Mouse (Mus musculus) hindbrain, embryonic 10.5 days (tissue): ENCODE data around the gene Gm21964. TPM values are rescaled to one million over a fixed set of nuclear protein-coding genes. Genes with fewer than 3 reads are reported as not detected.

Experiments
- DNase-seq: peaks from one replicate; pipeline ENCODE4 v3.0.0-alpha.2; 2017; ENCODE audit warnings: low spot score
- H3K27ac ChIP-seq: fragments of 300-500 bp; sonication (generic); 2 replicates; pipeline ENCODE4 v1.5.1; 2016; ENCODE audit warnings: mild to moderate bottlenecking, moderate library complexity
- H3K27me3 ChIP-seq: fragments of 300-500 bp; sonication (generic); 2 replicates; pipeline ENCODE4 v1.6.1; 2016; ENCODE audit warnings: mild to moderate bottlenecking; ENCODE audit not compliant: poor library complexity, insufficient read depth, severe bottlenecking
- H3K36me3 ChIP-seq: fragments of 300-500 bp; sonication (generic); 2 replicates; pipeline ENCODE4 v1.6.1; 2016; ENCODE audit warnings: mild to moderate bottlenecking, moderate library complexity
- H3K4me1 ChIP-seq: fragments of 300-500 bp; sonication (generic); replicated peaks from 2 replicates; pipeline ENCODE4 v1.6.1; 2016; ENCODE audit warnings: mild to moderate bottlenecking
- H3K4me3 ChIP-seq: fragments of 300-500 bp; sonication (generic); 2 replicates; pipeline ENCODE4 v1.5.1; 2016; ENCODE audit warnings: mild to moderate bottlenecking, moderate library complexity
- H3K9me3 ChIP-seq: fragments of 300-500 bp; sonication (generic); 2 replicates; pipeline ENCODE4 v1.6.1; 2016; ENCODE audit warnings: mild to moderate bottlenecking, moderate library complexity
- WGBS: fragments of 180-500 bp; shearing (Covaris S2); methylation state at CpG from one replicate; pipeline ENCODE4 v1.1.7; 2016; 5-methylcytosine and 5-hydroxymethylcytosine counted together
- polyA plus RNA-seq: library from polyadenylated mRNA; unstranded; fragments of >200 nt; fragmentation: Nextera tagmentation; extraction: Ambion mirVana; gene quantifications from 2 replicates; pipeline ENCODE4 v1.2.1, GENCODE M21; 2016

The Gm21964 gene
- polyA plus RNA-seq, 1 experiment from 2014 or later: not detected

DNA sequence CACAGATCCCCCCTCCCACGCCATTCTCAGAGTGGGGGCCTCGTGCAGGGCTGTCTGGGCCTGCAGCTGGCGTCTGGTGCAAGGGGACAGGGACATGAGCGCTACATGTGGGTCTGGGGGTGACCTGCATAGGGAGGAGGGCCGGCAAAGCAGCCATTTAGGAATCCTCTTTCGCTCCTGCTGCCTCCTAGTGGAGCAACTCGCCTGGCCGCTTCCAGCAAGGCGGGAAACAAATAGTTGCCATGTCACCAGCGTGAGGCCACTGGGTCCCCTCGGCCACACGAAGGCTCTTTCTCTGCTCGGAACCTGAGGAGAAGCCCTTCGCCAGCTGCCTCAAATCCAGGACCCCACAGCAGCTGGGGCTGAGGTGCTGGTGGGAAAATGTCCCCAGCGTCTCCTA lies 669 bp downstream of the Gm21964 start:
- WGBS: 90% methylated on average over 15 of the region's 15 CpGs
- Histone ChIP-seq H3K27ac (no peak overlapping the region), H3K36me3 (no peaks in the 10 kb centered on the region), H3K9me3 (no peaks in the 10 kb centered on the region), H3K4me3 (no peak overlapping the region), H3K4me1 (no peaks in the 10 kb centered on the region), H3K27me3 (no peaks in the 10 kb centered on the region)
- no peak for DNase-seq

DNA sequence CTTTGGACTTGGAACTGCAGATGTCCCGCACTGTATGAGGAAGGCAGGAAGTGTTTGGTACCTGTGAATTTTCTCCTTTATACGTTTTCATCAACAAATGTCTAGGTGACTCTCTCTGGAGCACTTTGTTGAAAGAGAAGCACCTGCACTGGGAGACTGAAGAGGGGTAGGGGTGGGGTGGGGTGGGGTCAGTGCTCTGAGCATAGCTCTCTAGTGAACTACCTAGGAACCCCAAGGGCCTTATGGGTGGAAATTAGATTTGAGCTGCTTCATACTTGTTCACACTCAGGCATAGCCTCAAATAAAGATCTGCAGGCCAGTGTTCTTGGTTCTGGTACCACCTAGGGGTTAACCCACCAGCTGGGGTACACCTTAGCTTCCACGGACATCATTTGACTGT lies 1.6 kb downstream of the Gm21964 start, which contains the start of gene Gm17720:
TSS of gene Gm17720 (minus strand) at position 101 of the 400 bp plus-strand sequence.
- Histone ChIP-seq H3K4me1 (no peaks in the 10 kb centered on the region), H3K27me3 (no peaks in the 10 kb centered on the region), H3K4me3 (no peak within 1 kb of the TSS), H3K27ac (no peak within 1 kb of the TSS), H3K9me3 (no peaks in the 10 kb centered on the region), H3K36me3 (no peaks in the 10 kb centered on the region)
- WGBS: 93% methylated on average over 3 of the region's 3 CpGs
- DNase-seq: no peak

DNA sequence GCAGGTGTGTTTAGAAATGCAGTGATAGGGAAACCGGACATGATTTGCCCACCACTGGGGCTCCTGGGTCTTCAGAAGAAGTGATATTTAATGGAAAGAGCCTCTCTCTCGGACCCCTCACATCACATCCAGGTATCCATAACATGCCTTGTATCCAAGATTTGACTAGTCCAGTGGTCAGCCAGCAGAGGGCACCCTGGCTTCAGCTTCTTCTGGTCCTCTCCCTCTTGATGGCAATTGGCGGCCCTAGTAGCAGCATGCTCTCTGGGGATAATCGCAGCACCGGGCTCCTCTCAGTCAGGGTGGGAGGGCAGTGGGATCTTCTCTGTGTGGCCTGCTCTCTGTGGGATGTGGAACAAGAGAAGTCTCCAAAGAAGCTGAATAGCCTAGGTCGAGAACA lies 18.7 kb downstream of the Gm21964 start:
- 51% methylated on average over 6 of the region's 6 CpGs for WGBS

DNA sequence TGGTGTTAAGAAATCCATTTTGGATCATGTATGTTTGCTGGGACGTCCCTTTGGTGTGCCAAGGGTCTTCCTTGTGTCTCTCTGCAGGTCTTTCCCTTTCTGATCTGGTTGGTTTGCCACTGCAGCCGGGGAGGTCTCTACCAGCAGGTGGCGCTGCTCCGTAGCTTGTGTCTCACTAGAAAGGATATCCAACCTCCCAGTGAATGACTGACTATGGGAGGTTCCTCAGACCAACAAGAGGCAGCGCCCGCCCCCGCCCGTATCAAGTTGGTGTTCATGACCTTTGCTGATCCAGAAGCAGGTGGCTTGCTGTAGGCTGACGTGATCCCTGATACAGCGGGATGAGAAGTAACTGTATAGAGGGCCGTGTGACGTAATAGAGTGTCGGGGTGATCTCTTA lies 29.5 kb downstream of the Gm21964 start:
- H3K9me3 ChIP-seq: 0 out of 2 replicates have a peak, but pooled peaks cover 5% of the 10 kb centered on the region
- H3K27me3 ChIP-seq: no peaks in the 10 kb centered on the region
- peak; percentile 84 for DNase-seq
- H3K36me3 ChIP-seq: no peaks in the 10 kb centered on the region
- H3K4me1 ChIP-seq: peaks cover 4% of the 10 kb centered on the region; the same call in 1 of the 2 replicates
- WGBS: 24% methylated on average over 13 of the region's 13 CpGs
- no peak overlapping the region for H3K27ac ChIP-seq
- H3K4me3 ChIP-seq: no peak overlapping the region

More for the DNA sequence above, 18.7 kb downstream of the Gm21964 start:
- Histone ChIP-seq H3K4me1 (no peaks in the 10 kb centered on the region), H3K27ac (no peak overlapping the region), H3K9me3 (no peaks in the 10 kb centered on the region), H3K27me3 (0 out of 2 replicates have a peak, but pooled peaks cover 8% of the 10 kb centered on the region), H3K4me3 (no peak overlapping the region), H3K36me3 (no peaks in the 10 kb centered on the region)
- DNase-seq: peak; percentile 31

DNA sequence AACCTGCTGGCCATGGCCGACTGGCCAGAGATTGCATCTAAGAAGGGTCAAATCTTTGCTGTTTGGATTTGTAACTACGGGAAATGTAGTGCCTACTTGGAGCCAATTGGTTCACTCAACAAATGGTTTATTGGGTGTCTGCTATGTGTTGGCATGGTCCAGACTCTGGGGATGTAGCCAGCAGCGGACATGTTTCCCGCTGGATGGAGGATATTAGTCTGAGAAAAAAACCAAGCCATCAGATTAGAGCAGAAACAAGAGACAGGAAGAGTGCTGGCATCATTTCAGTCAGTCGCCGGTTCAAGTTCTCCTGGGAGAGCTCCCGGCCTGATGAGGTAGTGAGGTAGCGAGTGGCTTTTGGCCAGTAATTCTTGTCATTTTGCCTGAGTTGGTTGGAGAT lies 33.2 kb downstream of the Gm21964 start:
- H3K4me3 ChIP-seq: no peak overlapping the region
- no peak overlapping the region for H3K27ac ChIP-seq
- H3K4me1 ChIP-seq: peaks cover 4% of the 10 kb centered on the region; the same call in 1 of the 2 replicates
- H3K9me3 ChIP-seq: no peaks in the 10 kb centered on the region
- no peaks in the 10 kb centered on the region for H3K36me3 ChIP-seq
- no peak for DNase-seq
- WGBS: 91% methylated on average over 8 of the region's 8 CpGs
- H3K27me3 ChIP-seq: no peaks in the 10 kb centered on the region

DNA sequence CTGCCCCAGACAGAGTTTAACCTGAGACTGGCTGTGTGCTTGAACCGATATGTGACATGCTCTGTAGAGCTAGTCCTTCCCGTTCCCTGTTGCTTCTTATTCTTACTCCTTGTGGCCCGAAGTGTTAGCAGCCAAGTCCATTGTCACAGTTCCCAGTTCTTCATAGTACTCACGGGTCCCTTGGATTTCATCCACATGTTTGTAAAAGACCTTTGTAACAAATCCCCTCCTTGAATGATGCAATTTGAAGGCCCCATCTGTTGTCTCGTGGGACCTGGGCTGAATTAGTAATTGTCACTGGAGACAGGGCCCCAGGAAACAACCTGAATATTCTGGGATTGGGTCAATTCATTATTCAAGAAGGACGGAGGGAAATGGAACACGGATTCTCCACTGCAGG lies 34.5 kb downstream of the Gm21964 start:
- Histone ChIP-seq H3K4me3 (no peak overlapping the region), H3K4me1 (peaks cover 2% of the 10 kb centered on the region; the same call in 1 of the 2 replicates), H3K36me3 (no peaks in the 10 kb centered on the region), H3K27ac (no peak overlapping the region), H3K27me3 (no peaks in the 10 kb centered on the region), H3K9me3 (no peaks in the 10 kb centered on the region)
- DNase-seq: no peak
- 79% methylated on average over 7 of the region's 7 CpGs for WGBS

DNA sequence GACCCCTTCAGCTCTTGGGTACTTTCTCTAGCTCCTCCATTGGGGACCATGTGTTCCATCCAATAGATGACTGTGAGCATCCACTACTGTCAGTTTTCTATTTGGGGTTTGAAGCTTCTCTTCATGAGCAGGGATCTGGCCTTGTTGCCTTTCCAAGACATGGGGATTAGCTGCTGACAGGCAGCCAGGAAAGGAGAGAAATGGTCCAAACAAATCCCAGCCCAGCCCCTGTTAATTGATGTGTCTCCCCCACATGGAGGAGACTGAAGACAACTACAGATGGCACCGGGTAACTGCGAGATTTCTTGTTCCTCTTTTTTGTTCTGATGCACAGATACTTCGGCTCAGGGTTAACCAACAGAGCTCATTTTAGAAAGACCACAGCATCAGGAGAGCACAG lies 39.1 kb downstream of the Gm21964 start:
- Histone ChIP-seq H3K27me3 (no peaks in the 10 kb centered on the region), H3K27ac (no peak overlapping the region), H3K36me3 (no peaks in the 10 kb centered on the region), H3K9me3 (no peaks in the 10 kb centered on the region), H3K4me3 (no peak overlapping the region), H3K4me1 (0 out of 2 replicates have a peak, but pooled peaks cover 4% of the 10 kb centered on the region)
- WGBS: 79% methylated on average over 3 of the region's 3 CpGs
- DNase-seq: no peak

DNA sequence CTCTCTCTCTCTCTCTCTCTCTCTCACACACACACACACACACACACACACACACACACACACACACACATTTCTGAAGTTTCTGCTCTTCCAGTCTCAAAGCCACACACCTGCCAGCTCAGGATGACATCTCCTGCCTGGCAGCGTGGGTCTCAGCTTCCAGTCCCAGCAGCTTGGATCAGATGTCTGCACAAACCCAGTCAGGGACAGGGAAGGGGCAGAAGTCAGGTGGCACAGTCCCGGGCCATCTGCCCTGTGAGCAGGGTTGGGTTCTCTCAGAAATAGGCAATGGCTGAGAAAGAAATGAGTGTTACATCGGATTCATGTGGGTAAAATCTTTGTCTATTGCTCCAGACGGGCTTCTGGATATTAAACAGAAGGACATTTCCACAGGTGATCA lies 39.8 kb downstream of the Gm21964 start:
- no peaks in the 10 kb centered on the region for H3K36me3 ChIP-seq
- H3K4me3 ChIP-seq: no peak overlapping the region
- no peak overlapping the region for H3K27ac ChIP-seq
- no peaks in the 10 kb centered on the region for H3K9me3 ChIP-seq
- H3K4me1 ChIP-seq: 0 out of 2 replicates have a peak, but pooled peaks cover 4% of the 10 kb centered on the region
- DNase-seq: no peak
- no peaks in the 10 kb centered on the region for H3K27me3 ChIP-seq
- WGBS: 81% methylated on average over 4 of the region's 4 CpGs

DNA sequence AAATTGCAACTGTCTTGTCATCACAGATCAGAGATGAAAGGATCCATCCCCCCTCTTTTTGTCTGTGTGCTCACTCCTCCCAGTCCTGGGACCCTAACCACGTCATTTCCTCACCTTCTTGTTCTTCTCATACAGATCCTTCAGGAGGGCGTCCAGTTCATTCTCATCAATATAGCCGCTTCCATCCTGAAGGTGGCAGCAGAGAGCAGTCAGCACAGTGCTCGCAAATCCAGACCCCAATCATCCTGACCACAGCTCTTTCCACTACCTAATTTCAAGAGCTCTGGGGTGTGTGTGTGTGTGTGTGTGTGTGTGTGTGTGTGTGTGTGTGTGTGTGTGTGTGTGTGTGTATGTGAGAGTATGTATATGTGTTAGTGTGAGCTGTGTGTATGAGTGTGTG lies 44.5 kb downstream of the Gm21964 start:
- H3K4me3 ChIP-seq: no peak overlapping the region
- WGBS: under 1% methylated on average over 4 of the region's 4 CpGs

DNA sequence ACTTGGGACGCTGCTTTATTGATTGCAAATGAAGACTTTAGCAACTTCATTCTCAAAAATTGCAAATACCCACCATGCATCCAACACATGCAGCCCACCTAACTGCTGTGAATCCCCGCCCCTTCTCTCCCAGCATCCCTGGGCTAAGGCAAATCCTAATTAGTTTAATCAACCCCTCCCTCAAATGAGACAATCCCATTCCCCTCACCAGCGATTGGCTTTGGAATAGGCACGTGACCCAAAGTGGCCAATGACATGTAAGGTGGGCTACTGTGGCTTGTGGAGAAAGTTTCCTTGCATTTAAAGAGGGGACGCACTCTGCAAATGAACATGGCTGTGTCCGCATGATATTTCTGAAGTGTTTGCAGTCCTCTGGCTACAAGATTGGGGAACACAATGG lies 51.9 kb downstream of the Gm21964 start:
- 67% methylated on average over 6 of the region's 6 CpGs for whole genome bisulfite sequencing
- Histone ChIP-seq H3K9me3 (no peaks in the 10 kb centered on the region), H3K4me3 (no peak overlapping the region), H3K27me3 (no peaks in the 10 kb centered on the region), H3K27ac (no peak overlapping the region), H3K36me3 (no peaks in the 10 kb centered on the region), H3K4me1 (no peaks in the 10 kb centered on the region)
- no peak for DNase-seq

More for the DNA sequence above, 44.5 kb downstream of the Gm21964 start:
- Histone ChIP-seq H3K9me3 (no peaks in the 10 kb centered on the region), H3K27ac (no peak overlapping the region), H3K4me1 (0 out of 2 replicates have a peak, but pooled peaks cover 4% of the 10 kb centered on the region), H3K36me3 (no peaks in the 10 kb centered on the region), H3K27me3 (no peaks in the 10 kb centered on the region)
- peak; percentile 61 for DNase-seq

Other genes with a start within 250 kb of the Gm21964 start
- 2.0 and 2.7 TPM in 2 replicates for gene Phlpp2, start 232.7 kb upstream of the Gm21964 start, polyA plus RNA-seq
- 0.81 and 1.9 TPM in 2 replicates for gene Marveld3, start 139.0 kb upstream of the Gm21964 start, polyA plus RNA-seq
- gene Tat, start 110.8 kb upstream of the Gm21964 start, polyA plus RNA-seq: not detected in 2 replicates
- not detected in 2 replicates for gene Chst4, start 61.5 kb upstream of the Gm21964 start, polyA plus RNA-seq
- gene Zfp612, start 21.5 kb upstream of the Gm21964 start, polyA plus RNA-seq: 8.6 and 9.4 TPM in 2 replicates
- gene Gm17720, start 1.5 kb downstream of the Gm21964 start, polyA plus RNA-seq: not detected in 2 replicates
- gene Calb2, start 67.0 kb downstream of the Gm21964 start, polyA plus RNA-seq: 7.2 and 28.1 TPM in 2 replicates
- 9.6 and 12.3 TPM in 2 replicates for gene Cmtr2, start 114.5 kb downstream of the Gm21964 start, polyA plus RNA-seq
- 0.29 and 0.52 TPM in 2 replicates for gene Hydin, start 165.8 kb downstream of the Gm21964 start, polyA plus RNA-seq